Mouse (Mus musculus) testis, adult 2 months (tissue): Measurements from ENCODE around the gene Ccdc12.

Experiments used
- CTCF ChIP-seq: fragments of 200-500 bp; IDR thresholded peaks from 2 replicates; pipeline ENCODE4 v1.5.1; 2012; ENCODE audit warnings: low read depth, mild to moderate bottlenecking, inconsistent platforms, low read length, moderate library complexity; ENCODE audit not compliant: control insufficient read depth, insufficient read depth, insufficient replicate concordance
- POLR2A ChIP-seq: fragments of 200-500 bp; IDR thresholded peaks from 2 replicates; pipeline ENCODE4 v1.6.1; 2012; ENCODE audit warnings: low read depth, mild to moderate bottlenecking, inconsistent platforms, low read length, moderate library complexity; ENCODE audit not compliant: control insufficient read depth

GRCm38 (mm10) chr9:110718810-110719209 is 62.5 kb downstream of the Ccdc12 start:
- TF ChIP-seq POLR2A (no peak), CTCF (no peak)
